Mouse (Mus musculus) erythroblast, embryonic 14.5 days (primary cell): ENCODE measurements around the gene Klrb1b.

ENCODE experiments used
- GATA1 ChIP-seq: IDR thresholded peaks from 2 replicates; pipeline ENCODE4 v1.6.1; 2012; ENCODE audit warnings: low read length, inconsistent platforms, mixed read lengths
- TAL1 ChIP-seq: IDR thresholded peaks from 3 replicates; pipeline ENCODE4 v1.6.1; 2012; ENCODE audit warnings: low read length, inconsistent platforms, mixed read lengths

DNA sequence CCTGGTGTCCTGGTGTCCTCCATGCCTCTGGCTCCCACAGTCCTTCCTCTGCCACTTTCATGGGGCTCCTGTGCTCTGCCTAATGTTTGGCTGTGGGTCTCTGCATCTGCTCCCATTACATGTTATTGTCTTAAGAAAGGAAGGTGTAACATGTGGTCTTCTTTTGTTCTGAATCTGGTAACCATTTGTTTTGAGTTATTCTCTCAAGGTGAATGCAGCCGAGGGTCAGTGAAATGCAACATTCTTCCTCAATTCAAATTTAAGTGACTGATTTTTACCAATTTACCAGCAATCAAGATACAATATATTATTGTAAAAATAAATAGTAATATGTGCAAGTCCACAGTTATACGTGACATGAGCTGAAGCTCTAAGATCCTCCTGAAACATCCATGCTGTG lies 37.0 kb downstream of the Klrb1b start, which contains the start of gene Klrb1c:
- TF ChIP-seq GATA1 (no peak), TAL1 (no peak)
